Mouse (Mus musculus): ENCODE results near the gene Lmntd2. TPM values are rescaled to one million over a fixed set of nuclear protein-coding genes. Genes with fewer than 3 reads are reported as not detected.

Gene Lmntd2
- total RNA-seq, 1 experiment from 2014 or later: not detected

Other genes starting within 250 kb of the Lmntd2 start
- 38.2 to 83.6 TPM (median 70.9 TPM) in 3 replicates for gene Ifitm1, start 246.9 kb downstream of the Lmntd2 start, total RNA-seq (2017)
- 384 to 854 TPM (median 711 TPM) in 3 replicates for gene Ifitm3, start 203.3 kb downstream of the Lmntd2 start, total RNA-seq (2017)
- gene Ifitm6, start 196.2 kb downstream of the Lmntd2 start, total RNA-seq (2017): 268 to 573 TPM (median 450 TPM) in 3 replicates
- not detected in 3 replicates for gene Gm17387, start 184.9 kb downstream of the Lmntd2 start, total RNA-seq (2017)
- 0.10 TPM in 1 of 3 replicates, not detected in the others for gene B4galnt4, start 153.0 kb downstream of the Lmntd2 start, total RNA-seq (2017)
- 14.0 to 17.9 TPM (median 14.2 TPM) in 3 replicates for gene Pkp3, start 135.9 kb downstream of the Lmntd2 start, total RNA-seq (2017)
- gene Sigirr, start 113.5 kb downstream of the Lmntd2 start, total RNA-seq (2017): 9.1 to 25.0 TPM (median 12.5 TPM) in 3 replicates
- not detected in 3 replicates for gene Ano9, start 96.3 kb downstream of the Lmntd2 start, total RNA-seq (2017)
- 1.4 to 6.9 TPM (median 1.5 TPM) in 3 replicates for gene Ptdss2, start 91.7 kb downstream of the Lmntd2 start, total RNA-seq (2017)
- 73.1 to 101 TPM (median 77.7 TPM) in 3 replicates for gene Rnh1, start 41.2 kb downstream of the Lmntd2 start, total RNA-seq (2017)
- 22.4 to 25.6 TPM (median 25.2 TPM) in 3 replicates for gene Hras, start 20.1 kb downstream of the Lmntd2 start, total RNA-seq (2017)
- 2.1 to 2.8 TPM (median 2.1 TPM) in 3 replicates for gene Lrrc56, start 19.9 kb downstream of the Lmntd2 start, total RNA-seq (2017)
- gene Rassf7, start 1.8 kb upstream of the Lmntd2 start, total RNA-seq (2017): 1.4 to 11.5 TPM (median 1.9 TPM) in 3 replicates
- 51.4 to 90.4 TPM (median 72.9 TPM) in 3 replicates for gene Phrf1, start 14.7 kb upstream of the Lmntd2 start, total RNA-seq (2017)
- gene Irf7, start 52.4 kb upstream of the Lmntd2 start, total RNA-seq (2017): 76.2 to 126 TPM (median 78.7 TPM) in 3 replicates
- gene Cdhr5, start 62.7 kb upstream of the Lmntd2 start, total RNA-seq (2017): not detected in 3 replicates
- gene Sct, start 65.1 kb upstream of the Lmntd2 start, total RNA-seq (2017): not detected in 3 replicates
- not detected in 3 replicates for gene Drd4, start 77.9 kb upstream of the Lmntd2 start, total RNA-seq (2017)
- gene Deaf1, start 113.6 kb upstream of the Lmntd2 start, total RNA-seq (2017): 10.2 to 21.2 TPM (median 16.0 TPM) in 3 replicates
- gene Tmem80, start 113.7 kb upstream of the Lmntd2 start, total RNA-seq (2017): 2.8 to 16.3 TPM (median 7.1 TPM) in 3 replicates
- gene Eps8l2, start 124.8 kb upstream of the Lmntd2 start, total RNA-seq (2017): not detected in 3 replicates
- gene Taldo1, start 178.1 kb upstream of the Lmntd2 start, total RNA-seq (2017): 548 to 1,201 TPM (median 1,116 TPM) in 3 replicates
- gene Gatd1, start 200.1 kb upstream of the Lmntd2 start, total RNA-seq (2017): 11.4 to 15.3 TPM (median 14.6 TPM) in 3 replicates
- gene Cend1, start 215.4 kb upstream of the Lmntd2 start, total RNA-seq (2017): not detected in 3 replicates
- gene Slc25a22, start 223.8 kb upstream of the Lmntd2 start, total RNA-seq (2017): 6.2 to 14.8 TPM (median 7.4 TPM) in 3 replicates
- gene Pidd1, start 229.9 kb upstream of the Lmntd2 start, total RNA-seq (2017): 4.5 to 5.9 TPM (median 4.8 TPM) in 3 replicates
- gene Rplp2, start 233.3 kb upstream of the Lmntd2 start, total RNA-seq (2017): 2,770 to 3,796 TPM (median 2,928 TPM) in 3 replicates
- 19.7 to 28.0 TPM (median 25.4 TPM) in 3 replicates for gene Pnpla2, start 241.1 kb upstream of the Lmntd2 start, total RNA-seq (2017)
- gene Cracr2b, start 247.0 kb upstream of the Lmntd2 start, total RNA-seq (2017): not detected in 3 replicates